Mouse (Mus musculus) stomach, embryonic 14.5 days (tissue): ENCODE measurements around the gene Hpse2. TPM values are rescaled to one million over a fixed set of nuclear protein-coding genes. Genes with fewer than 3 reads are reported as not detected.

ENCODE experiments used
- ATAC-seq: fragments of 200-750 bp; cut with Nextera tagmentation; 2 replicates; pipeline ENCODE4 v1.8.0; 2017; ENCODE audit warnings: low read depth, moderate TSS enrichment; ENCODE audit not compliant: insufficient number of reproducible peaks, insufficient read depth, low FRiP score
- H3K27ac ChIP-seq: fragments of 300-500 bp; sonication (generic); 2 replicates; pipeline ENCODE4 v1.5.1; 2014; ENCODE audit warnings: mild to moderate bottlenecking, low read length, moderate library complexity, mixed read lengths
- H3K27me3 ChIP-seq: fragments of 300-500 bp; sonication (generic); 2 replicates; pipeline ENCODE4 v1.6.1; 2014; ENCODE audit warnings: low read length, control low read depth, mixed read lengths; ENCODE audit not compliant: control insufficient read depth, insufficient read depth
- H3K36me3 ChIP-seq: fragments of 300-500 bp; sonication (generic); 2 replicates; pipeline ENCODE4 v1.6.1; 2014; ENCODE audit warnings: mild to moderate bottlenecking, control low read depth, low read length, moderate library complexity, mixed read lengths; ENCODE audit not compliant: control insufficient read depth, insufficient read depth
- H3K4me1 ChIP-seq: fragments of 300-500 bp; sonication (generic); 2 replicates; pipeline ENCODE4 v1.6.1; 2014; ENCODE audit warnings: low read length, control low read depth, mixed read lengths; ENCODE audit not compliant: control insufficient read depth, insufficient read depth
- H3K4me2 ChIP-seq: fragments of 300-500 bp; sonication (generic); replicated peaks from 2 replicates; pipeline ENCODE4 v1.6.1; 2014; ENCODE audit warnings: low read depth, low read length, control low read depth
- H3K4me3 ChIP-seq: fragments of 300-500 bp; sonication (generic); 2 replicates; pipeline ENCODE4 v1.5.1; 2014; ENCODE audit warnings: low read depth, low read length, control low read depth
- H3K9ac ChIP-seq: fragments of 300-500 bp; sonication (generic); replicated peaks from 2 replicates; pipeline ENCODE4 v1.6.1; 2014; ENCODE audit warnings: low read depth, mild to moderate bottlenecking, control low read depth, low read length, moderate library complexity, mixed read lengths
- H3K9me3 ChIP-seq: fragments of 300-500 bp; sonication (generic); 2 replicates; pipeline ENCODE4 v1.6.1; 2016; ENCODE audit warnings: low read depth, low read length, control low read depth; ENCODE audit not compliant: control insufficient read depth
- WGBS: fragments of 180-500 bp; shearing (Covaris S2); extraction: QIAGEN DNeasy Blood & Tissue Kit; methylation state at CpG from one replicate; pipeline ENCODE4 v1.1.7; 2014; 5-methylcytosine and 5-hydroxymethylcytosine counted together
- polyA plus RNA-seq: library from polyadenylated mRNA; unstranded; fragments of >200 nt; fragmentation: Nextera tagmentation; extraction: Ambion mirVana; gene quantifications from 2 replicates; pipeline ENCODE4 v1.2.1, GENCODE M21; 2014

Gene Hpse2
- polyA plus RNA-seq, 1 experiment from 2014 or later = 16.1 TPM

- H3K4me3 ChIP-seq = no peak overlapping the region
- ATAC-seq = no peak
- no peaks in the 10 kb centered on the region for H3K9me3 ChIP-seq
- no peak overlapping the region for H3K4me2 ChIP-seq
- H3K27ac ChIP-seq = no peak overlapping the region
- H3K36me3 ChIP-seq = no peaks in the 10 kb centered on the region
- 58% methylated on average over 3 of the region's 3 CpGs for WGBS
- no peaks in the 10 kb centered on the region for H3K27me3 ChIP-seq
- H3K9ac ChIP-seq = no peak overlapping the region
- H3K4me1 ChIP-seq = peaks cover 6% of the 10 kb centered on the region; the same call in 1 of the 2 replicates
Observed at GRCm38 (mm10) chr19:42922610-42923009, 465.5 kb downstream of the Hpse2 start.

GRCm38 (mm10) chr19:42913703-42914102 is 474.5 kb downstream of the Hpse2 start:
- Histone ChIP-seq H3K9me3 (no peaks in the 10 kb centered on the region), H3K4me2 (no peak overlapping the region), H3K9ac (no peak overlapping the region), H3K4me3 (no peak overlapping the region), H3K27ac (no peak overlapping the region), H3K4me1 (no peaks in the 10 kb centered on the region), H3K36me3 (no peaks in the 10 kb centered on the region), H3K27me3 (no peaks in the 10 kb centered on the region)
- WGBS = 62% methylated on average over 5 of the region's 5 CpGs
- ATAC-seq = no peak

- WGBS = 87% methylated on average over 4 of the region's 4 CpGs
- ATAC-seq = no peak
- Histone ChIP-seq H3K36me3 (no peaks in the 10 kb centered on the region), H3K4me2 (no peak overlapping the region), H3K27me3 (no peaks in the 10 kb centered on the region), H3K27ac (no peak overlapping the region), H3K9me3 (no peaks in the 10 kb centered on the region), H3K9ac (no peak overlapping the region), H3K4me3 (no peak overlapping the region), H3K4me1 (peaks cover 4% of the 10 kb centered on the region; the same call in 1 of the 2 replicates)
Observed at GRCm38 (mm10) chr19:42909719-42910118, 478.4 kb downstream of the Hpse2 start.

GRCm38 (mm10) chr19:42908553-42908952 is 479.6 kb downstream of the Hpse2 start:
- H3K36me3 ChIP-seq = no peaks in the 10 kb centered on the region
- H3K9me3 ChIP-seq = no peaks in the 10 kb centered on the region
- H3K27me3 ChIP-seq = no peaks in the 10 kb centered on the region
- H3K9ac ChIP-seq = no peak overlapping the region
- H3K27ac ChIP-seq = no peak overlapping the region
- no peak overlapping the region for H3K4me3 ChIP-seq
- WGBS = 73% methylated on average over 6 of the region's 6 CpGs
- no peak for ATAC-seq
- no peak overlapping the region for H3K4me2 ChIP-seq
- peaks cover 7% of the 10 kb centered on the region; the same call in 1 of the 2 replicates for H3K4me1 ChIP-seq

GRCm38 (mm10) chr19:42906328-42906727 is 481.8 kb downstream of the Hpse2 start:
- H3K9ac ChIP-seq = no peak overlapping the region
- no peaks in the 10 kb centered on the region for H3K9me3 ChIP-seq
- no peaks in the 10 kb centered on the region for H3K36me3 ChIP-seq
- no peak overlapping the region for H3K4me2 ChIP-seq
- peaks cover 7% of the 10 kb centered on the region; the same call in 1 of the 2 replicates for H3K4me1 ChIP-seq
- no peaks in the 10 kb centered on the region for H3K27me3 ChIP-seq
- no peak overlapping the region for H3K27ac ChIP-seq
- 75% methylated on average over 5 of the region's 5 CpGs for WGBS
- ATAC-seq = no peak
- H3K4me3 ChIP-seq = no peak overlapping the region

GRCm38 (mm10) chr19:42904726-42905125 is 483.4 kb downstream of the Hpse2 start:
- no peak for ATAC-seq

GRCm38 (mm10) chr19:42904240-42904639 is 483.9 kb downstream of the Hpse2 start:
- no peak for ATAC-seq
- Histone ChIP-seq H3K4me2 (no peak overlapping the region), H3K4me3 (no peak overlapping the region), H3K27ac (no peak overlapping the region), H3K4me1 (peaks cover 7% of the 10 kb centered on the region; the same call in 1 of the 2 replicates), H3K36me3 (no peaks in the 10 kb centered on the region), H3K27me3 (no peaks in the 10 kb centered on the region), H3K9ac (no peak overlapping the region), H3K9me3 (no peaks in the 10 kb centered on the region)
- WGBS = 67% methylated on average over 4 of the region's 4 CpGs

More at GRCm38 (mm10) chr19:42904726-42905125, 483.4 kb downstream of the Hpse2 start:
- 0 out of 2 replicates have a peak overlapping the region, but pooled peaks have one; percentile 3 for H3K4me2 ChIP-seq
- peaks cover 7% of the 10 kb centered on the region; the same call in 1 of the 2 replicates for H3K4me1 ChIP-seq
- no peak overlapping the region for H3K4me3 ChIP-seq
- 27% methylated on average over 7 of the region's 7 CpGs for WGBS
- no peaks in the 10 kb centered on the region for H3K9me3 ChIP-seq
- no peaks in the 10 kb centered on the region for H3K27me3 ChIP-seq
- no peak overlapping the region for H3K9ac ChIP-seq
- no peaks in the 10 kb centered on the region for H3K36me3 ChIP-seq
- no peak overlapping the region for H3K27ac ChIP-seq

- Histone ChIP-seq H3K27me3 (no peaks in the 10 kb centered on the region), H3K4me1 (peaks cover 7% of the 10 kb centered on the region; the same call in 1 of the 2 replicates), H3K4me2 (no peak overlapping the region), H3K9me3 (no peaks in the 10 kb centered on the region), H3K27ac (no peak overlapping the region), H3K4me3 (no peak overlapping the region), H3K9ac (no peak overlapping the region), H3K36me3 (no peaks in the 10 kb centered on the region)
- no peak for ATAC-seq
- 90% methylated on average over 6 of the region's 6 CpGs for WGBS
Observed at GRCm38 (mm10) chr19:42903840-42904239, 484.3 kb downstream of the Hpse2 start.

- no peaks in the 10 kb centered on the region for H3K36me3 ChIP-seq
- H3K27ac ChIP-seq = no peak overlapping the region
- 79% methylated on average over 6 of the region's 6 CpGs for WGBS
- no peaks in the 10 kb centered on the region for H3K27me3 ChIP-seq
- no peak overlapping the region for H3K4me3 ChIP-seq
- ATAC-seq = no peak
- no peak overlapping the region for H3K9ac ChIP-seq
- H3K4me2 ChIP-seq = no peak overlapping the region
- no peaks in the 10 kb centered on the region for H3K9me3 ChIP-seq
- peaks cover 7% of the 10 kb centered on the region; the same call in 1 of the 2 replicates for H3K4me1 ChIP-seq
Observed at GRCm38 (mm10) chr19:42902410-42903021, 485.6 kb downstream of the Hpse2 start.
